Mouse (Mus musculus) embryonic facial prominence, embryonic 15.5 days (tissue): ENCODE results near the gene Fastkd3. TPM values are rescaled to one million over a fixed set of nuclear protein-coding genes. Genes with fewer than 3 reads are reported as not detected.
A peak's percentile ranks its signal among the peaks of the same experiment; 100 is the strongest.
"Not testable (repeated sequence)": the region's sequence is repeated elsewhere in the genome, so short reads cannot be mapped to it uniquely, and the experiment has no call there.

Experiments
- ATAC-seq: fragments of 200-750 bp; cut with Nextera tagmentation; 2 replicates; pipeline ENCODE4 v1.8.0; 2017; ENCODE audit warnings: low read depth, moderate TSS enrichment; ENCODE audit not compliant: insufficient number of reproducible peaks, low FRiP score, low TSS enrichment
- H3K27ac ChIP-seq: fragments of 300-500 bp; sonication (generic); replicated peaks from 2 replicates; pipeline ENCODE4 v1.5.1; 2015; ENCODE audit warnings: mild to moderate bottlenecking, inconsistent platforms
- H3K27me3 ChIP-seq: fragments of 300-500 bp; sonication (generic); 2 replicates; pipeline ENCODE4 v1.6.1; 2015; ENCODE audit warnings: inconsistent platforms
- H3K36me3 ChIP-seq: fragments of 300-500 bp; sonication (generic); 2 replicates; pipeline ENCODE4 v1.6.1; 2015; ENCODE audit warnings: mild to moderate bottlenecking, inconsistent platforms
- H3K4me1 ChIP-seq: fragments of 300-500 bp; sonication (generic); 2 replicates; pipeline ENCODE4 v1.6.1; 2015; ENCODE audit warnings: inconsistent platforms
- H3K4me2 ChIP-seq: fragments of 300-500 bp; sonication (generic); replicated peaks from 2 replicates; pipeline ENCODE4 v1.6.1; 2015; ENCODE audit warnings: mild to moderate bottlenecking, inconsistent platforms
- H3K4me3 ChIP-seq: fragments of 300-500 bp; sonication (generic); replicated peaks from 2 replicates; pipeline ENCODE4 v1.5.1; 2015; ENCODE audit warnings: mild to moderate bottlenecking, inconsistent platforms
- H3K9ac ChIP-seq: fragments of 300-500 bp; sonication (generic); 2 replicates; pipeline ENCODE4 v1.6.1; 2015; ENCODE audit warnings: inconsistent platforms
- H3K9me3 ChIP-seq: fragments of 300-500 bp; sonication (generic); replicated peaks from 2 replicates; pipeline ENCODE4 v1.6.1; 2016; ENCODE audit warnings: inconsistent platforms
- WGBS: fragments of 180-500 bp; shearing (Covaris S2); methylation state at CpG from one replicate; pipeline ENCODE4 v1.1.7; 2015; 5-methylcytosine and 5-hydroxymethylcytosine counted together
- polyA plus RNA-seq: library from polyadenylated mRNA; unstranded; fragments of >200 nt; fragmentation: Nextera tagmentation; extraction: Ambion mirVana; gene quantifications from 2 replicates; pipeline ENCODE4 v1.2.1, GENCODE M21; 2015

The Fastkd3 gene
- 25.9 and 30.4 TPM in 2 replicates for polyA plus RNA-seq

- peak within 1 kb of the TSS; percentile 73 for H3K4me2 ChIP-seq
- H3K27ac ChIP-seq, result peak within 1 kb of the TSS; percentile 85
- H3K4me1 ChIP-seq, result peaks cover 20% of the 10 kb centered on the region
- H3K9me3 ChIP-seq, result no peaks in the 10 kb centered on the region
- WGBS, result under 1% methylated on average over 81 of the region's 81 CpGs
- H3K9ac ChIP-seq, result peak within 1 kb of the TSS; percentile 68
- H3K36me3 ChIP-seq, result peaks cover 41% of the 10 kb centered on the region
- ATAC-seq, result peak; percentile 99
- H3K27me3 ChIP-seq, result no peaks in the 10 kb centered on the region
- peak within 1 kb of the TSS; percentile 93 for H3K4me3 ChIP-seq
Measured at GRCm38 (mm10) chr13:68581747-68582516, at the start of gene Fastkd3, which contains the start of gene Mtrr. Fastkd3 (plus strand) TSS chr13:68582234. Mtrr (minus strand) TSS chr13:68582149.

- 27% methylated on average over 5 of the region's 6 CpGs for whole genome bisulfite sequencing
- not testable (repeated sequence) for H3K4me1 ChIP-seq, H3K27me3 ChIP-seq, H3K4me3 ChIP-seq, H3K9me3 ChIP-seq, H3K36me3 ChIP-seq, H3K4me2 ChIP-seq, H3K9ac ChIP-seq, H3K27ac ChIP-seq, ATAC-seq
Measured at GRCm38 (mm10) chr13:68553391-68553790, 28.6 kb upstream of the Fastkd3 start.

- Histone ChIP-seq H3K36me3 (peaks cover 59% of the 10 kb centered on the region), H3K4me2 (no peak overlapping the region), H3K27me3 (no peaks in the 10 kb centered on the region), H3K9me3 (no peaks in the 10 kb centered on the region), H3K9ac (no peak overlapping the region), H3K4me1 (peaks cover 3% of the 10 kb centered on the region; the same call in 1 of the 2 replicates), H3K4me3 (no peak overlapping the region), H3K27ac (no peak overlapping the region)
- WGBS, result 90% methylated on average over 9 of the region's 9 CpGs
- no peak for ATAC-seq
Measured at GRCm38 (mm10) chr13:68568110-68568509, 13.9 kb upstream of the Fastkd3 start.

GRCm38 (mm10) chr13:68568548-68568947 lies 13.5 kb upstream of the Fastkd3 start:
- 87% methylated on average over 11 of the region's 11 CpGs for WGBS

GRCm38 (mm10) chr13:68569589-68570336 lies 12.3 kb upstream of the Fastkd3 start:
- WGBS, result 62% methylated on average over 17 of the region's 17 CpGs
- peaks cover 53% of the 10 kb centered on the region for H3K36me3 ChIP-seq
- H3K9ac ChIP-seq, result no peak overlapping the region
- H3K27ac ChIP-seq, result no peak overlapping the region; the same call in 1 of the 2 replicates
- no peak overlapping the region for H3K4me3 ChIP-seq
- no peaks in the 10 kb centered on the region for H3K27me3 ChIP-seq
- H3K4me1 ChIP-seq, result peaks cover 9% of the 10 kb centered on the region; the same call in 1 of the 2 replicates
- H3K4me2 ChIP-seq, result no peak overlapping the region
- peak; percentile 52; the same call in 1 of the 2 replicates for ATAC-seq
- no peaks in the 10 kb centered on the region for H3K9me3 ChIP-seq

More at GRCm38 (mm10) chr13:68568548-68568947, 13.5 kb upstream of the Fastkd3 start:
- Histone ChIP-seq H3K9me3 (no peaks in the 10 kb centered on the region), H3K27ac (no peak overlapping the region), H3K27me3 (no peaks in the 10 kb centered on the region), H3K9ac (no peak overlapping the region), H3K4me2 (no peak overlapping the region), H3K4me3 (no peak overlapping the region), H3K4me1 (peaks cover 7% of the 10 kb centered on the region; the same call in 1 of the 2 replicates), H3K36me3 (peaks cover 55% of the 10 kb centered on the region)
- no peak for ATAC-seq

GRCm38 (mm10) chr13:68572247-68572646 lies 9.8 kb upstream of the Fastkd3 start:
- Histone ChIP-seq H3K27ac (no peak overlapping the region), H3K4me1 (peaks cover 9% of the 10 kb centered on the region; the same call in 1 of the 2 replicates), H3K4me2 (no peak overlapping the region), H3K27me3 (no peaks in the 10 kb centered on the region), H3K36me3 (peaks cover 49% of the 10 kb centered on the region), H3K9me3 (no peaks in the 10 kb centered on the region), H3K9ac (no peak overlapping the region), H3K4me3 (no peak overlapping the region)
- 79% methylated on average over 19 of the region's 19 CpGs for WGBS
- no peak for ATAC-seq

- Histone ChIP-seq H3K36me3 (peaks cover 46% of the 10 kb centered on the region), H3K4me2 (no peak overlapping the region), H3K4me3 (no peak overlapping the region), H3K9ac (no peak overlapping the region), H3K27me3 (no peaks in the 10 kb centered on the region), H3K27ac (0 out of 2 replicates have a peak overlapping the region, but pooled peaks have one; percentile 11), H3K4me1 (peaks cover 9% of the 10 kb centered on the region; the same call in 1 of the 2 replicates), H3K9me3 (no peaks in the 10 kb centered on the region)
- peak; percentile 49; the same call in 1 of the 2 replicates for ATAC-seq
- 48% methylated on average over 10 of the region's 10 CpGs for WGBS
Measured at GRCm38 (mm10) chr13:68572966-68573913, 8.8 kb upstream of the Fastkd3 start.

GRCm38 (mm10) chr13:68574398-68574797 lies 7.6 kb upstream of the Fastkd3 start:
- ATAC-seq, result no peak
- no peak overlapping the region for H3K9ac ChIP-seq
- no peak overlapping the region for H3K4me2 ChIP-seq
- H3K9me3 ChIP-seq, result no peaks in the 10 kb centered on the region
- peaks cover 9% of the 10 kb centered on the region; the same call in 1 of the 2 replicates for H3K4me1 ChIP-seq
- H3K27ac ChIP-seq, result no peak overlapping the region
- peaks cover 41% of the 10 kb centered on the region for H3K36me3 ChIP-seq
- no peak overlapping the region for H3K4me3 ChIP-seq
- 81% methylated on average over 4 of the region's 4 CpGs for WGBS
- H3K27me3 ChIP-seq, result no peaks in the 10 kb centered on the region

GRCm38 (mm10) chr13:68577945-68578344 lies 4.1 kb upstream of the Fastkd3 start:
- 78% methylated on average over 7 of the region's 7 CpGs for WGBS
- ATAC-seq, result no peak
- H3K27ac ChIP-seq, result no peak overlapping the region
- no peak overlapping the region for H3K4me2 ChIP-seq
- H3K4me3 ChIP-seq, result no peak overlapping the region
- H3K9me3 ChIP-seq, result no peaks in the 10 kb centered on the region
- no peaks in the 10 kb centered on the region for H3K27me3 ChIP-seq
- H3K4me1 ChIP-seq, result peaks cover 25% of the 10 kb centered on the region
- no peak overlapping the region for H3K9ac ChIP-seq
- H3K36me3 ChIP-seq, result peaks cover 33% of the 10 kb centered on the region

GRCm38 (mm10) chr13:68581086-68581740 lies 821 bp upstream of the Fastkd3 start:
- Histone ChIP-seq H3K27me3 (no peaks in the 10 kb centered on the region), H3K27ac (peak overlapping the region; percentile 85), H3K9me3 (no peaks in the 10 kb centered on the region), H3K36me3 (peaks cover 43% of the 10 kb centered on the region), H3K4me2 (peak overlapping the region; percentile 73), H3K9ac (peak overlapping the region; percentile 68), H3K4me3 (peak overlapping the region; percentile 93), H3K4me1 (peaks cover 20% of the 10 kb centered on the region)
- 22% methylated on average over 14 of the region's 14 CpGs for WGBS
- 0 out of 2 replicates have a peak, but pooled peaks have one; percentile 3 for ATAC-seq
